Mouse (Mus musculus): Measurements from ENCODE around the gene Sema3f. TPM values are rescaled to one million over a fixed set of nuclear protein-coding genes. Genes with fewer than 3 reads are reported as not detected.

The Sema3f gene
- total and polyA plus RNA-seq, 2 experiments from 2014 or later: 8.7 to 81.3 TPM

DNA sequence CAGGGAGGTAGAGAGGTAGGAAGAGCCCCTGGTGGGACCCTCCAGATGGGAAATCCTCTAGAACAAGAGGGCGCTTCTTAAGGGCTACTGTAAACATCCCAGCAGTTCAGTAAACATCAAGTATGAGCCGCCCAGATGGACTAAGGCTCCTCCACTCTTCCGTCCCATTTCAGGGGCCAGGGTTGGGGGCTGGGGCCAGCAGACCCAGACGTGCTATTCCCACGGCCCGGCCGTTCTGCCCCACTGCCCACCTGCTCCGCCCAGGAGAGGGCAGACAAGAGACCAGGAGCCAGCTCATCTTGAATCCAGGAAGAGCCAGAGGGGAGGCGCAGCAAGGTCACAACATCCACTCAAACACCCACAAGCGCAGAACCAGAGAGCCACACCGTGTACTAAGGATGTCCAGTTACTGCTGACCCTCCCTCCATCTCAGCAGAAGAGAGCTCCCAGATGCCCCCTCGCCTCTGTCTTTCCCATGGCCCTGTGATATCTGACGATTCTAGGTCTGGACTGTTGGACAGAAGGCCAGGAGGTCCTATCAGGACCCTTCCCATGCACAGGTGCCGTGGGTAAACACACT is 11.6 kb downstream of the Sema3f start:
- TF ChIP-seq CTCF (IDR thresholded peaks at IDR 0.05; ENCODE audit: low read depth): peak; percentile 31
- no peak overlapping the region for H3K4me3 ChIP-seq (ENCODE audit: low read length)
- no peaks in the 10 kb centered on the region for H3K27me3 ChIP-seq (ENCODE audit: insufficient read depth, low read length)
- H3K27ac ChIP-seq: no peak overlapping the region
- no peak overlapping the region for H3K9ac ChIP-seq (replicated peaks; ENCODE audit: low read length)
- H3K9me3 ChIP-seq (ENCODE audit: low read length): no peaks in the 10 kb centered on the region
- DNase-seq (ENCODE audit: low spot score): no peak
- peaks cover 47% of the 10 kb centered on the region for H3K4me1 ChIP-seq (ENCODE audit: insufficient read depth, low read length)
- no peaks in the 10 kb centered on the region for H3K36me3 ChIP-seq (ENCODE audit: insufficient read depth, low read length)
- ATAC-seq: no peak
- WGBS: 28% methylated on average over 14 of the region's 14 CpGs
- no peak overlapping the region for H3K4me2 ChIP-seq (ENCODE audit: low read depth, low read length)

DNA sequence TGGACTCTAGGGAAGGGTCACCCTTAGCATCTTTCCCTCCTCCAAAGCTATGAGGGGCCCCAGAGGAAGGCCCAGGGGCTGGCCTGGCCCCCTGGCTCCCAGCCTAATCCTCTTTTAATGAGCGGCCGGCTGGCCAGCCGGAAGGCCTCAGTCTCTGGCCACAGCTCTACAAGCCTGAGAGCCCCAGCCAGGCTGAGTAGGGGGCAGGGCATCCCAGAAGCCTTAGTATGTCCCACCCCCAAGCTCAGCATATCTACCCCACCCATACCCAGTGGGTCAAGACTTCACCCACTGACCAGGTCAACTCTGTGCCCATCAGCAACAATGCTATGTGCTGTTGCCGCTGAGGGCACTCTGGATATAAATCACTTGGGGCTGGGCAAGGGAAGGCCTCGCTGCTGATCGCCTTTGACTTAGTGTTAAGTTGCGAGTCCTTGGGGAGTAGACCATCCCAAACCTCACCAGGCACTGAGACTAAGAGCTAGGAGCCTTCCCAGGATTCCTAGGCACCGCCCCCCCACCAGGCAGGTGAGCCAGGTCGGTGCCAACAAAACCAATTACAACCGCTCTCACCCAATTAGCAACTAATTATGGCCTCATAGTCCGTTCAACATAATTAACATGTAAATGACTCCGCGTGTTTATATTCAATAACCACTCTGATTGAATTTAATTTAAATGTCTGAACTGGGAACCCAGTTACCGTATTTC is 12.3 kb downstream of the Sema3f start:
- 16% methylated on average over 14 of the region's 14 CpGs for WGBS
- ATAC-seq (no peak), DNase-seq (ENCODE audit: low spot score) (peak; percentile 39)
- Histone ChIP-seq H3K4me3 (ENCODE audit: low read length) (no peak overlapping the region), H3K4me1 (ENCODE audit: insufficient read depth, low read length) (peaks cover 44% of the 10 kb centered on the region), H3K36me3 (ENCODE audit: insufficient read depth, low read length) (no peaks in the 10 kb centered on the region), H3K9ac (replicated peaks; ENCODE audit: low read length) (0 out of 2 replicates have a peak overlapping the region, but pooled peaks have one; percentile 15), H3K4me2 (ENCODE audit: low read depth, low read length) (no peak overlapping the region), H3K9me3 (ENCODE audit: low read length) (no peaks in the 10 kb centered on the region), H3K27ac (no peak overlapping the region), H3K27me3 (ENCODE audit: insufficient read depth, low read length) (no peaks in the 10 kb centered on the region)
- TF ChIP-seq CTCF (IDR thresholded peaks at IDR 0.05; ENCODE audit: low read depth): no peak

DNA sequence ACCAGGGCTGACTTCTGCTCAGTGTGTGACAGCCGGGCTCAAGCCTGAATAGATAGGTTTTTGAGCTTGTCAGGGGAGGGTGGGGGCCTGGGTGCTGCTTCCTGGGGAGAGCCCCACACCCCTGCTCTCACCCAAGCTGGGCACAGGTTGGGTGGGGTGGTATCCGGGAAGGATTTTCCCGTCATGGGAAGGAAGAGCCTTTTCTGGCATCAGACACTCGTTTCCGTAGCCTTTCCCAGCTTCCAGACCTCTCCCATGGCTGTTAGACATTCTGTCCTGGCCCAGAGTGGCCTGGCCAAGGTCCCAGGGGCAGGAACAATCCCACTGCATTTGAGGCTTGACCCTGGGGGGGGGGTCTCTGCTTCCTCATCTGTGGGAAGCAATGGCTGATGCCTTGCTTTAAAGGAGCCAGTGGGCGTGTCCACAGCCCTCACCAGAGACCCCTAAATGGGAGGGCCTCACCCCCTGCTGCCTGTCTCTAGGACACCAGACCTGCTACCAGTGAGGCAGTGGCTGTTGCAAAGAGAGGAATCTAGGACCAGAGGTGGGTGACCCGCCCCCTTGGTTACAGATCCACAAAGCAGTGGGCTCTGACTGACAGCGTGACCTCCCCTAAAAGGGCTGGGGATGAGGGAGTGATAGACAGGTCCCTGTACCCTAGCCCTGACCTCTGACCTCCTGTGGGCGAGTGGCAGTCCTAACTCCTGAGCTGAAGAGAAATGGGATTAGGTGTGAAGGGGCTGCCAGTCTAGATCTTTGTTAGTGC is 13.2 kb downstream of the Sema3f start:
- peaks cover 39% of the 10 kb centered on the region; the same call in 1 of the 2 replicates for H3K4me1 ChIP-seq (ENCODE audit: insufficient read depth, low read length)
- ATAC-seq: no peak

GRCm38 (mm10) chr9:107696106-107696479 is 14.2 kb downstream of the Sema3f start:
- Histone ChIP-seq H3K36me3 (ENCODE audit: insufficient read depth, low read length) (no peaks in the 10 kb centered on the region), H3K4me1 (ENCODE audit: insufficient read depth, low read length) (peaks cover 31% of the 10 kb centered on the region; the same call in 1 of the 2 replicates), H3K27ac (no peak overlapping the region), H3K4me2 (ENCODE audit: low read depth, low read length) (no peak overlapping the region), H3K9ac (replicated peaks; ENCODE audit: low read length) (no peak overlapping the region), H3K4me3 (ENCODE audit: low read length) (no peak overlapping the region), H3K9me3 (ENCODE audit: low read length) (no peaks in the 10 kb centered on the region), H3K27me3 (ENCODE audit: insufficient read depth, low read length) (no peaks in the 10 kb centered on the region)
- no peak for DNase-seq (ENCODE audit: low spot score)
- 42% methylated on average over 6 of the region's 6 CpGs for WGBS
- TF ChIP-seq CTCF (IDR thresholded peaks at IDR 0.05; ENCODE audit: low read depth): no peak
- no peak for ATAC-seq

More for the DNA sequence above, 13.2 kb downstream of the Sema3f start:
- H3K27me3 ChIP-seq (ENCODE audit: insufficient read depth, low read length): no peaks in the 10 kb centered on the region
- TF ChIP-seq CTCF (IDR thresholded peaks at IDR 0.05; ENCODE audit: low read depth): no peak
- 0 out of 2 replicates have a peak overlapping the region, but pooled peaks have one; percentile 24 for H3K9ac ChIP-seq (replicated peaks; ENCODE audit: low read length)
- no peak overlapping the region for H3K4me2 ChIP-seq (ENCODE audit: low read depth, low read length)
- no peaks in the 10 kb centered on the region for H3K36me3 ChIP-seq (ENCODE audit: insufficient read depth, low read length)
- 36% methylated on average over 9 of the region's 9 CpGs for WGBS
- no peak overlapping the region for H3K4me3 ChIP-seq (ENCODE audit: low read length)
- H3K9me3 ChIP-seq (ENCODE audit: low read length): no peaks in the 10 kb centered on the region
- no peak for DNase-seq (ENCODE audit: low spot score)
- no peak overlapping the region for H3K27ac ChIP-seq

DNA sequence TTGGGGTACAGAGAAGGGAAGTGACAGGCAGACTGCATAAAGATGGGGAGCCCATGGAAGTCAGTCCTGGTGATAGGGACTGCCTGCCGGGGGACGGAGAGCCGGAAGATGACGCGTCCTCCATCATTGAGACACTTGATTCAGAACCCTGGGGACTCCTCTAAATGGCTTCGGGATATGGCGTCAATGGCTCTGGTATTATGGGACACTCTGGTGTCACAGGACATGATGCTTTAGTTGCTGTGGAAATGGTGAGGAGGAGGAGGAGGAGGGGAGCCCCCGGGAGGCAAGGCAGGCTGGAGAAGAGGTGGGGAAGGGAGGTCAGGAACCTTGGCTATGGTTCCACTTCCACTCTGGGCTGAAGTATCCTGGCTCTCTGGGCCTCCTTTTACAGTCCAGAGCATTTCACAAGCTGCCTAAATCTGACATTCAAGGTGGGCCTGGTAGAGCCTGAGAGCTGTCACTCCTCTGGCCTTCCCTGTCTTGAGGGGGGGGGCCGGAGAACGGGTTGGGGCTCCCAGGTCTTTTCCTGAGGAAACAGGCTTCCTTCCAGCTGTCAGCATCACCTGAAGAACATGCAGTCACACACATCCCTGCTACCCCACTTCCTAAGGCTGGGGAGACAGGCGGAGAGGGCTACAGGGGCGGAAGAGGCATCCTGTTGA is 14.7 kb downstream of the Sema3f start:
- no peak overlapping the region for H3K4me3 ChIP-seq (ENCODE audit: low read length)
- ATAC-seq: no peak
- H3K9ac ChIP-seq (replicated peaks; ENCODE audit: low read length): no peak overlapping the region
- H3K9me3 ChIP-seq (ENCODE audit: low read length): no peaks in the 10 kb centered on the region
- TF ChIP-seq CTCF (IDR thresholded peaks at IDR 0.05; ENCODE audit: low read depth): no peak
- no peak overlapping the region for H3K27ac ChIP-seq
- no peaks in the 10 kb centered on the region for H3K27me3 ChIP-seq (ENCODE audit: insufficient read depth, low read length)
- H3K4me1 ChIP-seq (ENCODE audit: insufficient read depth, low read length): peaks cover 26% of the 10 kb centered on the region; the same call in 1 of the 2 replicates
- no peak overlapping the region for H3K4me2 ChIP-seq (ENCODE audit: low read depth, low read length)
- WGBS: 76% methylated on average over 12 of the region's 12 CpGs
- DNase-seq (ENCODE audit: low spot score): no peak
- H3K36me3 ChIP-seq (ENCODE audit: insufficient read depth, low read length): no peaks in the 10 kb centered on the region

DNA sequence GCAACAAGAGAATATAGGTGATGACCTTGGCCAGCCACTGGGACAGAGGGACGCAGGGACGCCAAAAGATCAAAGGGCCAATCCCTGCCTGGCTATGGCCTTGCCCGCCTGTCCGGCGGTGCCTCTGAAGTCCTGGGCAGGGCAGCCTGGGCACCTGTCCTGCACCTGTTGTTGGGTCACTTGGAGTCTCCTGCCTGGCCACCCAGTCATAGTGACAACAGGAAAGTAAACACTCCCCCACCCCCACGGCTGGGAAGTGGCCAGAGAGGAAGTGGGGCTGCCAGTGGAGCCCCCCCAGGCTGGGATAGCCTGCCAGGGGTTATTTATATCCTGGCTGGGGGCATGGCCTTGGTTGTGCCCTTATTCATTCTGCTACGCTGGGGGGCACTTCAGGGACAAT is 15.6 kb downstream of the Sema3f start:
- no peak overlapping the region for H3K27ac ChIP-seq
- DNase-seq (ENCODE audit: low spot score): no peak
- peaks cover 17% of the 10 kb centered on the region; the same call in 1 of the 2 replicates for H3K4me1 ChIP-seq (ENCODE audit: insufficient read depth, low read length)
- TF ChIP-seq CTCF (IDR thresholded peaks at IDR 0.05; ENCODE audit: low read depth): no peak
- WGBS: 80% methylated on average over 7 of the region's 7 CpGs
- no peak overlapping the region for H3K9ac ChIP-seq (replicated peaks; ENCODE audit: low read length)
- H3K27me3 ChIP-seq (ENCODE audit: insufficient read depth, low read length): no peaks in the 10 kb centered on the region
- no peaks in the 10 kb centered on the region for H3K36me3 ChIP-seq (ENCODE audit: insufficient read depth, low read length)
- no peak for ATAC-seq
- no peak overlapping the region for H3K4me2 ChIP-seq (ENCODE audit: low read depth, low read length)
- H3K9me3 ChIP-seq (ENCODE audit: low read length): no peaks in the 10 kb centered on the region
- H3K4me3 ChIP-seq (ENCODE audit: low read length): no peak overlapping the region

Data from hindbrain, postnatal 0 days (tissue).